Mouse (Mus musculus) lung, postnatal 0 days (tissue): ENCODE measurements around the gene Kif5a.

ENCODE experiments used
- CTCF ChIP-seq: IDR thresholded peaks from 2 replicates; pipeline ENCODE4 v1.5.1; 2016; ENCODE audit warnings: antibody characterized with exemption, mild to moderate bottlenecking
- EP300 ChIP-seq: IDR thresholded peaks from 2 replicates; pipeline ENCODE4 v1.6.1; 2016; ENCODE audit warnings: antibody characterized with exemption, mild to moderate bottlenecking, control low read depth

GRCm38 (mm10) chr10:127185506-127185905 lies 77.6 kb downstream of the Kif5a start:
- TF ChIP-seq EP300 (no peak), CTCF (no peak)
